ENCODE assay signal across 8 mouse cellular contexts in the genomic region with DNA sequence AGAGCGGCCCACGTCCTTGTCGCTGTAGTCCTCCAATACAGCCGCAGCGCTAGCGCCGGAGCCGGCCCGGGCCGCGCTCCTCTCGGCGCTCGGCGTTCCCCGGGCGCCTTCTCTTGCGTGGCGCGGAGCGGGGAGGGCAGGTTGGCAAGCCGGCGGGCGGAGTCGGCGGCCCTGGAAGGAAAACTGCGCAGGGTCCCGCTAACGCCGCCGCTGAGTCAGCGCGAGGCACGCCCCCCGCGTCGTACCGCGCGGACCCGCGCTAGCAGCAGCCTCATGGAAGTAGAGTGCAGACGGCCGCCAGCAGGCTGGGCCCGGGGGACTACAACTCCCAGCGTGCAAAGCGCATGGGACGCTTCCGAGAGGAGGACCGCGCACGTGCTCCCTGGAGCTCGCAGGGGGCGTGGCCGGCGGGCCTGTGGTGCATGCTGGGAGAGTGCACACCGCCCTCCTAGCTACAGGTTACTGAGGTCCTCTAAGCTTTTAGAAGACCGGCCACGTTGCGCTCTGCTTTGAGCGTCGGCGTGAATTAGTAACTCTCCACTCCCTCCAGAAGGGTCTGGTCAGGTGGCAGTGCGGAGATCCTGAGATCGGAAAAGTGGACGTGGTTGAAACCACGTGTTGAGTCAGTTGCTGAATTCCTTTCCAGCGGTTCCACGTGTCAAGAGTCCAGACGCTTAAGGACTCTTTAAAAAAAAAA. TPM values are rescaled to one million over a fixed set of nuclear protein-coding genes. Genes with fewer than 3 reads are reported as not detected.
A peak's percentile ranks its signal among the peaks of the same experiment; 100 is the strongest.
DNase-seq lines count a peak whose midpoint lies in the region; ATAC-seq lines count a peak whose summit lies in the region.

A gene (minus strand): TSS at position 147 of the 697 bp plus-strand sequence.

- H3K9ac ChIP-seq in kidney, embryonic 15.5 days, result peak within 1 kb of the TSS; percentile 75

- peak; percentile 99 for DNase-seq in B cell, adult 2 months
- DNase-seq in brain, adult 2 months (ENCODE audit: low read depth, low spot score), result peak; percentile 99
- peak; percentile 100 for DNase-seq in heart, embryonic 10.5 days (ENCODE audit: low spot score)
- peak; percentile 99 for DNase-seq in liver
- peak; percentile 97 to 98 for DNase-seq in spleen, postnatal 4 days (ENCODE audit: low spot score in 2 of 2)

- H3K9me3 ChIP-seq in heart, embryonic 10.5 days, result no peaks in the 10 kb centered on the region
- no peaks in the 10 kb centered on the region for H3K9me3 ChIP-seq in kidney, embryonic 15.5 days (replicated peaks)

- H3K4me2 ChIP-seq in kidney, embryonic 15.5 days, result peak within 1 kb of the TSS; percentile 76

- peaks cover 11% of the 10 kb centered on the region for H3K36me3 ChIP-seq in heart, embryonic 10.5 days
- peaks cover 18% of the 10 kb centered on the region for H3K36me3 ChIP-seq in kidney, embryonic 15.5 days

- H3K27ac ChIP-seq in heart, embryonic 10.5 days, result peak within 1 kb of the TSS; percentile 97
- H3K27ac ChIP-seq in kidney, embryonic 15.5 days, result peak within 1 kb of the TSS; percentile 95

- H3K4me1 ChIP-seq in heart, embryonic 10.5 days, result peaks cover 13% of the 10 kb centered on the region; the same call in 1 of the 2 replicates
- peaks cover 12% of the 10 kb centered on the region for H3K4me1 ChIP-seq in kidney, embryonic 15.5 days

- no peaks in the 10 kb centered on the region for H3K27me3 ChIP-seq in heart, embryonic 10.5 days (ENCODE audit: insufficient read depth, poor library complexity, severe bottlenecking)
- H3K27me3 ChIP-seq in kidney, embryonic 15.5 days, result no peaks in the 10 kb centered on the region

- ATAC-seq in erythroblast, adult 5-6 weeks (replicated peaks; ENCODE audit: low FRiP score, poor library complexity, severe bottlenecking), result peak; percentile 97
- peak; percentile 100 for ATAC-seq in kidney, embryonic 15.5 days (replicated peaks; ENCODE audit: low FRiP score)
- peak; percentile 96 for ATAC-seq in monocyte, adult 5-6 weeks (replicated peaks; ENCODE audit: insufficient number of reproducible peaks, low FRiP score, low TSS enrichment, poor library complexity, severe bottlenecking)

- H3K4me3 ChIP-seq in heart, embryonic 10.5 days, result peak within 1 kb of the TSS; percentile 88
- peak within 1 kb of the TSS; percentile 82 for H3K4me3 ChIP-seq in kidney, embryonic 15.5 days (replicated peaks)

- under 1% methylated on average over 69 of the region's 70 CpGs for whole genome bisulfite sequencing in heart, embryonic 10.5 days
- under 1% methylated on average over 70 of the region's 70 CpGs for WGBS in kidney, embryonic 15.5 days

RNA-seq across cellular contexts. Expression of the gene that starts here (rescaled TPM):
- 16.1 and 19.2 TPM in 2 replicates for total RNA-seq in erythroblast, adult 5-6 weeks (2015; ENCODE audit: low replicate concordance)
- total RNA-seq in erythroblast, adult 5-6 weeks (2017; ENCODE audit: low replicate concordance), result 26.0 and 43.5 TPM in 2 replicates
- 44.8 and 48.8 TPM in 2 replicates for polyA plus RNA-seq in heart, embryonic 10.5 days (2016; fragmentation: Nextera tagmentation; extraction: Ambion mirVana)
- 50.8 and 55.9 TPM in 2 replicates for polyA plus RNA-seq in kidney, embryonic 15.5 days (2015; fragmentation: Nextera tagmentation; extraction: Ambion mirVana)
- total RNA-seq in monocyte, adult 5-6 weeks (2017), result 30.4 to 51.3 TPM (median 32.6 TPM) in 3 replicates

Comparison
In these comparisons a context has a peak if more than half of its experiments do, and no peak if none do; other contexts are left out.
1. Peak in every context shown above with its lines: DNase-seq, ATAC-seq, H3K4me3 ChIP-seq and H3K27ac ChIP-seq.